Mouse (Mus musculus): ENCODE results near the gene Mob3a. TPM values are rescaled to one million over a fixed set of nuclear protein-coding genes. Genes with fewer than 3 reads are reported as not detected.
A peak's percentile ranks its signal among the peaks of the same experiment; 100 is the strongest.

Gene Mob3a
- 38.9 and 39.0 TPM in 2 replicates for polyA plus RNA-seq (2014; fragmentation: Nextera tagmentation; extraction: Ambion mirVana)

GRCm38 (mm10) chr10:80701721-80702535 lies at the start of gene Mob3a, which contains the start of gene Izumo4:
Gene Mob3a (minus strand): TSS chr10:80701977.
Gene Izumo4 (plus strand): TSS chr10:80702184.
- H3K27me3 ChIP-seq (ENCODE audit: control insufficient read depth, insufficient read depth, low read length): no peaks in the 10 kb centered on the region
- H3K36me3 ChIP-seq (ENCODE audit: control insufficient read depth, insufficient read depth, low read length): no peaks in the 10 kb centered on the region; the same call in 1 of the 2 replicates
- peak within 1 kb of the TSS; percentile 68 for H3K9ac ChIP-seq (ENCODE audit: low read depth, low read length)
- peak within 1 kb of the TSS; percentile 95 for H3K4me2 ChIP-seq
- H3K4me1 ChIP-seq (ENCODE audit: control insufficient read depth, insufficient read depth, low read length): peaks cover 39% of the 10 kb centered on the region
- H3K9me3 ChIP-seq (replicated peaks; ENCODE audit: control insufficient read depth, low read length): no peaks in the 10 kb centered on the region
- WGBS (ENCODE audit: insufficient replicate concordance): under 1% methylated on average over 59 of the region's 59 CpGs
- peak within 1 kb of the TSS; percentile 83 for H3K27ac ChIP-seq (ENCODE audit: low read depth, low read length)
- H3K4me3 ChIP-seq (ENCODE audit: low read depth, low read length): peak within 1 kb of the TSS; percentile 61
- ATAC-seq (replicated peaks; ENCODE audit: insufficient number of reproducible peaks, low FRiP score, low TSS enrichment): peak; percentile 87

- no peak for ATAC-seq (replicated peaks; ENCODE audit: insufficient number of reproducible peaks, low FRiP score, low TSS enrichment)
- H3K4me2 ChIP-seq: peak overlapping the region; percentile 68
- no peaks in the 10 kb centered on the region for H3K27me3 ChIP-seq (ENCODE audit: control insufficient read depth, insufficient read depth, low read length)
- peak overlapping the region; percentile 94 for H3K27ac ChIP-seq (ENCODE audit: low read depth, low read length)
- 5% methylated on average over 16 of the region's 16 CpGs for WGBS (ENCODE audit: insufficient replicate concordance)
- H3K9ac ChIP-seq (ENCODE audit: low read depth, low read length): peak overlapping the region; percentile 68
- no peaks in the 10 kb centered on the region for H3K9me3 ChIP-seq (replicated peaks; ENCODE audit: control insufficient read depth, low read length)
- H3K36me3 ChIP-seq (ENCODE audit: control insufficient read depth, insufficient read depth, low read length): no peaks in the 10 kb centered on the region
- H3K4me1 ChIP-seq (ENCODE audit: control insufficient read depth, insufficient read depth, low read length): peaks cover 17% of the 10 kb centered on the region
- H3K4me3 ChIP-seq (ENCODE audit: low read depth, low read length): peak overlapping the region; percentile 29
Observed at GRCm38 (mm10) chr10:80751188-80751832, 49.5 kb upstream of the Mob3a start.

- Histone ChIP-seq H3K27me3 (ENCODE audit: control insufficient read depth, insufficient read depth, low read length) (no peaks in the 10 kb centered on the region), H3K9me3 (replicated peaks; ENCODE audit: control insufficient read depth, low read length) (no peaks in the 10 kb centered on the region), H3K4me2 (no peak overlapping the region), H3K4me1 (ENCODE audit: control insufficient read depth, insufficient read depth, low read length) (peaks cover 15% of the 10 kb centered on the region), H3K4me3 (ENCODE audit: low read depth, low read length) (no peak overlapping the region), H3K9ac (ENCODE audit: low read depth, low read length) (no peak overlapping the region), H3K27ac (ENCODE audit: low read depth, low read length) (no peak overlapping the region), H3K36me3 (ENCODE audit: control insufficient read depth, insufficient read depth, low read length) (no peaks in the 10 kb centered on the region)
- 7% methylated on average over 6 of the region's 6 CpGs for WGBS (ENCODE audit: insufficient replicate concordance)
- ATAC-seq (replicated peaks; ENCODE audit: insufficient number of reproducible peaks, low FRiP score, low TSS enrichment): no peak
Observed at GRCm38 (mm10) chr10:80748609-80749008, 46.8 kb upstream of the Mob3a start.

GRCm38 (mm10) chr10:80747410-80747809 lies 45.6 kb upstream of the Mob3a start:
- WGBS (ENCODE audit: insufficient replicate concordance): 9% methylated on average over 3 of the region's 3 CpGs
- Histone ChIP-seq H3K36me3 (ENCODE audit: control insufficient read depth, insufficient read depth, low read length) (no peaks in the 10 kb centered on the region), H3K4me2 (no peak overlapping the region), H3K27me3 (ENCODE audit: control insufficient read depth, insufficient read depth, low read length) (no peaks in the 10 kb centered on the region), H3K9ac (ENCODE audit: low read depth, low read length) (no peak overlapping the region), H3K4me1 (ENCODE audit: control insufficient read depth, insufficient read depth, low read length) (peaks cover 11% of the 10 kb centered on the region), H3K4me3 (ENCODE audit: low read depth, low read length) (no peak overlapping the region), H3K9me3 (replicated peaks; ENCODE audit: control insufficient read depth, low read length) (no peaks in the 10 kb centered on the region), H3K27ac (ENCODE audit: low read depth, low read length) (no peak overlapping the region)
- no peak for ATAC-seq (replicated peaks; ENCODE audit: insufficient number of reproducible peaks, low FRiP score, low TSS enrichment)

- 0 out of 2 replicates have a peak, but pooled peaks have one; percentile 27 for ATAC-seq (replicated peaks; ENCODE audit: insufficient number of reproducible peaks, low FRiP score, low TSS enrichment)
- H3K36me3 ChIP-seq (ENCODE audit: control insufficient read depth, insufficient read depth, low read length): no peaks in the 10 kb centered on the region
- H3K4me1 ChIP-seq (ENCODE audit: control insufficient read depth, insufficient read depth, low read length): peaks cover 15% of the 10 kb centered on the region
- H3K4me3 ChIP-seq (ENCODE audit: low read depth, low read length): no peak overlapping the region
- H3K27ac ChIP-seq (ENCODE audit: low read depth, low read length): no peak overlapping the region
- WGBS (ENCODE audit: insufficient replicate concordance): 31% methylated on average over 5 of the region's 5 CpGs
- no peak overlapping the region for H3K9ac ChIP-seq (ENCODE audit: low read depth, low read length)
- no peak overlapping the region for H3K4me2 ChIP-seq
- no peaks in the 10 kb centered on the region for H3K9me3 ChIP-seq (replicated peaks; ENCODE audit: control insufficient read depth, low read length)
- H3K27me3 ChIP-seq (ENCODE audit: control insufficient read depth, insufficient read depth, low read length): no peaks in the 10 kb centered on the region
Observed at GRCm38 (mm10) chr10:80744262-80744661, 42.5 kb upstream of the Mob3a start.

- no peaks in the 10 kb centered on the region for H3K9me3 ChIP-seq (replicated peaks; ENCODE audit: control insufficient read depth, low read length)
- no peaks in the 10 kb centered on the region for H3K36me3 ChIP-seq (ENCODE audit: control insufficient read depth, insufficient read depth, low read length)
- H3K27ac ChIP-seq (ENCODE audit: low read depth, low read length): peak within 1 kb of the TSS; percentile 87
- peak; percentile 96 for ATAC-seq (replicated peaks; ENCODE audit: insufficient number of reproducible peaks, low FRiP score, low TSS enrichment)
- 2% methylated on average over 25 of the region's 25 CpGs for WGBS (ENCODE audit: insufficient replicate concordance)
- peak within 1 kb of the TSS; percentile 87 for H3K4me2 ChIP-seq
- H3K4me1 ChIP-seq (ENCODE audit: control insufficient read depth, insufficient read depth, low read length): peaks cover 12% of the 10 kb centered on the region
- peak within 1 kb of the TSS; percentile 99 for H3K4me3 ChIP-seq (ENCODE audit: low read depth, low read length)
- no peaks in the 10 kb centered on the region for H3K27me3 ChIP-seq (ENCODE audit: control insufficient read depth, insufficient read depth, low read length)
- peak within 1 kb of the TSS; percentile 97 for H3K9ac ChIP-seq (ENCODE audit: low read depth, low read length)
Observed at GRCm38 (mm10) chr10:80742180-80742978, 40.6 kb upstream of the Mob3a start, which contains the start of gene Ap3d1. Gene Ap3d1 (minus strand): TSS chr10:80742264.

- peak; percentile 6 for ATAC-seq (replicated peaks; ENCODE audit: insufficient number of reproducible peaks, low FRiP score, low TSS enrichment)
Observed at GRCm38 (mm10) chr10:80741634-80742179, 39.9 kb upstream of the Mob3a start.

GRCm38 (mm10) chr10:80741146-80741545 lies 39.4 kb upstream of the Mob3a start:
- 24% methylated on average over 5 of the region's 5 CpGs for WGBS (ENCODE audit: insufficient replicate concordance)
- Histone ChIP-seq H3K27ac (ENCODE audit: low read depth, low read length) (peak overlapping the region; percentile 25; the same call in 1 of the 2 replicates), H3K4me3 (ENCODE audit: low read depth, low read length) (peak overlapping the region; percentile 99), H3K4me1 (ENCODE audit: control insufficient read depth, insufficient read depth, low read length) (peaks cover 16% of the 10 kb centered on the region), H3K27me3 (ENCODE audit: control insufficient read depth, insufficient read depth, low read length) (no peaks in the 10 kb centered on the region), H3K36me3 (ENCODE audit: control insufficient read depth, insufficient read depth, low read length) (no peaks in the 10 kb centered on the region), H3K9me3 (replicated peaks; ENCODE audit: control insufficient read depth, low read length) (no peaks in the 10 kb centered on the region), H3K4me2 (peak overlapping the region; percentile 87), H3K9ac (ENCODE audit: low read depth, low read length) (peak overlapping the region; percentile 97)
- no peak for ATAC-seq (replicated peaks; ENCODE audit: insufficient number of reproducible peaks, low FRiP score, low TSS enrichment)

More at GRCm38 (mm10) chr10:80741634-80742179, 39.9 kb upstream of the Mob3a start:
- peak overlapping the region; percentile 87 for H3K27ac ChIP-seq (ENCODE audit: low read depth, low read length)
- no peaks in the 10 kb centered on the region for H3K27me3 ChIP-seq (ENCODE audit: control insufficient read depth, insufficient read depth, low read length)
- 0% methylated on average over 46 of the region's 46 CpGs for WGBS (ENCODE audit: insufficient replicate concordance)
- peaks cover 15% of the 10 kb centered on the region for H3K4me1 ChIP-seq (ENCODE audit: control insufficient read depth, insufficient read depth, low read length)
- peak overlapping the region; percentile 87 for H3K4me2 ChIP-seq
- H3K9ac ChIP-seq (ENCODE audit: low read depth, low read length): peak overlapping the region; percentile 97
- H3K36me3 ChIP-seq (ENCODE audit: control insufficient read depth, insufficient read depth, low read length): no peaks in the 10 kb centered on the region
- no peaks in the 10 kb centered on the region for H3K9me3 ChIP-seq (replicated peaks; ENCODE audit: control insufficient read depth, low read length)
- H3K4me3 ChIP-seq (ENCODE audit: low read depth, low read length): peak overlapping the region; percentile 99
